Mouse (Mus musculus) ovary, adult 18-20 months (tissue): ENCODE results near the gene Cox17.

Experiments used
- DNase-seq: peaks from one replicate; pipeline ENCODE4 v3.0.0; 2022; ENCODE audit warnings: low spot score, mixed read lengths

Gene Cox17

DNA sequence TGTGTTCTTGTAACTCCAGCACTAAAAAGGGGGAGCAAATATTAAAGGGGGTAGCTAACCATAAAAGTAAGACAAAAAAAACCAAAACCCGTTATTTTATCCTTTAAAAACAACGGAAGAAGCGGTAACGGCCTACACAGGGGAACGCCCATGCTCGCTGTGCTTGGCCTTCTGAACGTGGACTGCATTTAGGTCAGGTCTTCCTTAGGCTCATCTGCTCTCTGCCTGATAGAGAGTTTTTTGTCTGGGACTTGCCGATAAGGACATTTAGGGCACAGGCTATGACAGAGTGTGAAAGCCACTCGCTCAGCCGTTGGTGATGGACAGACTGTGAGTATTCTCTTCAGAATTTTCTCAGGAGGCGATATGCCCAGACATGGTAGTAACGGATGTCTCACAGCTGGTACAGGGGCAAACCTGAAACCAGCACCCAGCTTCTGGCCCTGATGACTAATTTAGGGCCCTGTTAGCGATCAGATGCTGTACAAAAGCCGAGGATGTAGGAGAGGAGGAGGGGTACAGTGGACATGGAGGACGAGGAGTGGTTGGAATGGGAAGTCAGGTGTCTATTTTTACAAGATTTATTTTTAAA is 25.0 kb downstream of the Cox17 start:
- DNase-seq = no peak

DNA sequence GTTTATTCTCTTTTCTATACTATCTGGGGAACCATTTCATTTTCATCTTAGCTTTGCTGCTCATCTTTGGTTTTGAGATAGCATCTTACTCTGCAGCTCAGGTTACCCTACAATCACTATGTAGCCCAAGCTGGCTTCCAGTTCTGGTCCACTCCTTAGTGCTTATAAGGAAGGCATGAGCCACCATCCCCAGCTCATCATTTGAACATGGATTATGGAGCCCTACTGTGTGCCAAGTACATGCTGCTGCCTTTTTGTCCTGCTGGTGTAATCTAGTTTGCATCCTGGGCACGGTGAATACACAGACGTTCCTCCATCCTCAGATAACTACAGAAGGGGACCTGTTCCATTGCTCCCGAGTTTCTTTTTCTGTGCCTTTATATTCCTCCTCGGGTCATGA is 26.1 kb downstream of the Cox17 start:
- no peak for DNase-seq

DNA sequence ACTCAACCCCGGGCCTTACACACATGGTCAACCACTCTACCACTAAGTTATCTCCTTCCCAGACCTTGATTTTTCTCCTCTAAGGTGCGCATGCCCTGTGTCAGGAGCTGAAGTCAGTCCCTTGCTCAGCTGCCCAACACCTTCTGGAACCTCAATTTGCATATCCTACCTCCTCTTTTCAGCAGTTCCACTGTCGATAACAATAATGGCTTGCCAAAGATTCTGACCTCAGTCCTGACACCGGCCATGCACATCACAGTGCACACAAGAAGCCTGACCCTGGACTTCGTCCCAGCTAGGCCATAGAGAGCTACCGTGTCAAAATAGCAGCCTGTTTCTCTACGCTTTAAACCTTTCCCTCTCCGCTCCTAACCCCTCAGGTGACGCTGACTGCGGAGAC is 26.6 kb downstream of the Cox17 start:
- DNase-seq = no peak

DNA sequence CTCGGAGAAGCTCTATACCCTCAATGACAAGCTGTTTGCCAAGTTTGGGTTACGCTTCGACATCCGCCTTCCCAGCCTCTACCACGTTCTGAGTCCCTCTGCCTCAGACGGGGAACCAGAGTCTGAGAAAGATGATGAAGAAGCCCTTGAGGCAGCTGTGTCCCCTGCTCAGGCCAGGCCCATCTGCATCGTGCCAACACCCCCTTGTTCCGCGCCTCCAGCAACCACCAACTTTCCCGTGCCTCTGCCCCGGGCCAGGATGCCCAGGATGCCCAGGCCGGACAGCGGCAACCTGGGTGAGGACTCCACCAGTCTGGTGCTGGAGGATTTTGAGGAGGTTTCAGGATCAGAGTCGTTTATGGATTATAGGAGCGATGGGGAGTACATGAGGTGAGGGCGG is 27.1 kb downstream of the Cox17 start:
- no peak for DNase-seq

DNA sequence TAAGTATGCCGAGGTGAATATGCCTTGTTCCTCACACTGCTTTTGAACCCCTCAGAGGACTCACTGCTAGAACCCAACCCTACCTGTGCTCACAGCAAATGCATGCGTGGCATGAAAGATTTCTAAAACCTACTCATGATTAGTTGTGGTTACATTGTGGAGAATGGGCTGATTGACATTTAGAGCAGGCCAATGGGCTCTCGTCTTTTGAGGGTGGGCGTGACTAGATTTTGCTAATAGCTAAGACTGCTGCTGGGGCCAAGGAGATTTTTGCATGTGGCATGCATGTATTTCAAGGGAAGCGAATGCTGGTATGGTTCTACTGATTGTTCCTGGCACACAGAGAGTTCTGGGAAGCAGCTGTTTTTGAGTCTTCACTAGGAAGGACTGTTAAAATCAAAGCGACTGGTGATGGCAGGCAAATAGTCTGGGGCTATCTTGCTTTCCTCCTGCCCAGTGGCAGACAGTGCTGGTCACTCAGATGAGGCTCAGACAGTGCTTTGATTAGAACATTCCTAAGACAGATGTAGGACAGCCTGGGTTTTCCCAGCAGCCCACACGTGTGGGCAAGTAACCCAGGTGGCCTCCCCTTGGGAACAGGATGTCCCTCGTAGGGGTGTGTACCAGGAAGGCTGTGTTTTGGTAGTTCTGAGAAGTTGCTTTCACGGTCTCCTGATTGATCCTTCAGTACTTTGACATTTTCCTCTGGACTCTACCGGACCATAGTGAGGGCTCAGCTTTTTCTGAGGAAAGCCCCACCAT is 27.8 kb downstream of the Cox17 start:
- no peak for DNase-seq

DNA sequence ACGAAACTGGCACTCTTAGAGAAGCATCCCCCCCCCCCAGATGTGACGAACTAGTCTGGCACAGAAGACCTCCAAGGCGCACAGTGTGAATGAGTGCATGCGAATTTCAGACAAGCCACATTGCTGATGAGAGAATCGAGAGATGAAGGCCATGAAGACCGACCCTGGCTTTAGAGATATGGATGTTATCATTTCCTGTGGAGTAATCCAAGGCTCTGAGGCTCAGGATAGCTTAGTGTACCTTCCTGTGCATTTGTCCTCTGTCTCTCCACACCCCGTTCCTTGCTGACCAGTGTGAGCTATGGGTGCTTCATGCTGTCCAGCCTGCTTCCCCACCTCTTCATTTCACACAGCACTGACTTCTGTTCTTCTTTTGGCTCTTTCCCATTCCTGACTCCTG is 28.4 kb downstream of the Cox17 start:
- DNase-seq = no peak

DNA sequence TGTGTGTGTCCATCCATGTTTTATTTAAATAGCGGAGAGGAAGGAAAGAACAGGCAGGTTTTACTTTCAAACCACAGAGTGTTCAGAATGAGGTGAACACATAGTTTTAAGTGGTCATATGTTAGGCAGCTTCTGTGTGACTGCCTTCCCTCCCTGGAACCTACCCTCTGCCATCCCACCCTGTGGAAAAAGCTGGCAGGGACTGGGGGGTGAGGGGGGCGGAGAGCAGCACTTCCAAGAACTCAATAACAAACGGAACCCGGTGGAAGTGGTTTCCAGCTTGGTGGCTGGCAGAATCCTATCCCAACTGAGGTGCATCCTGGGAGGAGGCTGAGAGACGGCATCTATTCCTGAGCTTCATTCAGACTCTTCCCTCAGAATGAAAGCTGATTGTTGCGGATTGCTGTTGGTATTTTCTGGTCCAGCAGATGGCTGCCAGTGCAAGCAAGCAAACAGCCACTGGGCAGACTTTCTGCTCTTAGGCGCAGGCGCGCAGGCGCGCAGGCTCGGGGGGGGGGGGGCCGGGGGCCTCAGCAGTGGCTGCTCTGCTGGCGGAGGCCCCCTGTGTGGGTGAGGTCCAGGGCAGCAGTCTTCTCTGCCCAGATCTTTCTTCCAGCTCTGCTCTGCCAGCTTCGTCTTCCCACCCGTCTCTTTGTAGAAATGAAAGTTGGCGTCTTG is 29.5 kb downstream of the Cox17 start:
- no peak for DNase-seq

DNA sequence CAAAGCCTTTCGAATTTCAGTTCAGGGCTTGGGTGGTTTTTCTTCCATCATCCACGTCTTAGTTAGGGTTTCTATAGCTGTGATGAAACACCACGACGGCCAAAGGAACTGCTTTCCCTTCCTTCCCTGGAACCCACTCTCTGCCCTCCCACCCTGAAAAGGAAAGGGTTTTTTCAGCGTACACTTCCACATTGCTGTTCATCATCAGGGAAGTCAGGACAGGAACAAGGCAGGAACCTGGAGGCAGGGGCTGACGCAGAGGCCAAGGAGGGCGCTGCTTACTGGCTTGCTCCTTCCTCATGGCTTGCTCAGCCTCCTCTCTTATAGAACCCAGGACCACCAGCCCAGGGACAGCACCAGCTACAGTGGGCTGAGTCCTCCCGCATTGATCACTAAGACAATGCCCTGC is 30.1 kb downstream of the Cox17 start:
- no peak for DNase-seq

DNA sequence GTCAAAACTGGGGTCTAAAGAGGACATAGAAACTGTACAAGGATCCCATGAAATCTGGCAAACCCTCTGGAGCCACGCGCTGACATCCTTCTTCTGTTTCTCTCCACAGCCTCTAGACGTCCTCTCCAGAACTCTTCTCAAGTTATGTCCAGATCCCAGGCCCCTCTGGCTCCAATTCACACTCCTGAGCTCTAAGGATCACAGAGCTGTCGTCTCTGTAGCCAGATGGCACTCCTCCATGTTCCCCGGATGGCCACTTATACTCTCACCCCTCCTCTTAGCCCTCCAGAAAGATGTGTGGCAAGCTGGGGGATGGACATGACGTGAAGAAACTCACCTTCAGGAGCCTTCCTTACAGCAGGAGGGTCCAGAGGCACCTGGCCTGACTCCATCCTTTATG is 30.8 kb downstream of the Cox17 start:
- no peak for DNase-seq

DNA sequence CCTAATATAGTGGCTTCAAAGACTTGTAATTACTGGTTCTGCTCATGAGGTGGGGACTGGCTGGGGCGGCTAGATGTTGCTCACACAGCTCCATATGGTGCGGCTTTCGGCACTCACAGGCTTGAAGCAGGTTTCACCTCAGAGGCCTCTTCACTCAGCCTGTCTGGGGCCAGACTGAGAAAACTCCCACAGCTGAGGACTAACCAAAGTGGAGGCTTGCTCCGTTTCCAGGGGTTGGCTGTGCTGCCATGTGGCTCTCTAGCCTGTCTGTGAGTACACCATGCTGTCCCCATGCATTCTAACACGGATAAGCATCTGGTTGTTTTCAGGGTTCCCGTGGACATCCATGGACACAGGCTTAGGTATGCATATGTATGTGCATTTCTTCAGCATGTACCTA is 31.8 kb downstream of the Cox17 start:
- no peak for DNase-seq

DNA sequence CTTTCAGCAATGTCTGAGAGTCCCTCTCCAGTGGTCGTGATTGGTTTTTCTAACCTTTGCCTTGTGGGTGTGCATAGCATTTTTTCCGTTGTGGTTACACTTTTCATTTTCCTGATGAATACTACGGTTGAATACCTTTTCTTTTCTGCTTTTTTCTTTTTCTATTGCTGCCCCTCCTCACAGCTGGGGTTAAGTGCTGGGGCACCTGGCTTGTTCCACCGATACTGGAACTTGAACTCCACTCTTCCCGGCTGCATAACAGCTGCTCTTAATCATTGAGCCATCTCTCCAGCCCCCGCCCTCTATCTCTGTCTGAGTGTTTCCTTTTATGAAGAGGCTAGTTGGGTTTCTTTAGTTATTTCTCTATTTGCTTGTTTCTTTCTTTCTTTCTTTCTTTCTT is 32.3 kb downstream of the Cox17 start:
- no peak for DNase-seq

DNA sequence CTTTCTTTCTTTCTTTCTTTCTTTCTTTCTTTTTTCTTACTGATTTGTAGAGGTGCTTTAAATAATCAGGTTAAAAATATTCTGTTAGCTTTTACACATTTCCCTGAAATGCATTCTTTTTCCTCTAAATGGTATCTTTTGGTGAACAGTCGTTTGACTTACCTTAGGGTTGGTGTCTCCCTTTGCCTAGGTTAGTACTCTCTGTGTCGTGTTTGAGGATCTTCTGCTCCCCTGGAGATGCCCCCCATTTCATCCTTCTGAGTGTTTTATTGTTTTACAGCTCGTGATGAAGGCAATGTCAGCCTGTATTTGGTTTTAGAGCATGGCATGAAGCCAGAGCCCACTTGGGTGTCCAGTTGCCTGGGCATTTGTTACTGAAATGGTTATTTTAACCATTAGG is 32.7 kb downstream of the Cox17 start:
- DNase-seq = no peak

DNA sequence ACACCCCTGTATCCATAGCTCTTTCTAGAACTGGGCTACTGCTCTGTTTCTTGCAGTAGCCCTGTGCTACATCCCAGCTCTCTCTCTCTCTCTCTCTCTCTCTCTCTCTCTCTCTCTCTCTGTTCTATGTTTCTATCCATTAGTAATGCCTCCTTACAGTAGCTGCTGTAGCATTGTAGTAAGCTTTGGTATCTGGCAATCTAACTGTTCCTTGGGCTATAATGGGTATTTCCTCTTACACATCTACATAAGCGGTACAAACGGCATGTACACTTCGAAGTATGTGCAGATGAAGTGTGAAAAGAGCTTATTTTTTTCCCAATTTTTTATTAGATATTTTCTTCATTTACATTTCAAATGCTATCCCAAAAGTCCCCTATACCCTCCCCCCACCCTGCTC is 33.1 kb downstream of the Cox17 start:
- no peak for DNase-seq

DNA sequence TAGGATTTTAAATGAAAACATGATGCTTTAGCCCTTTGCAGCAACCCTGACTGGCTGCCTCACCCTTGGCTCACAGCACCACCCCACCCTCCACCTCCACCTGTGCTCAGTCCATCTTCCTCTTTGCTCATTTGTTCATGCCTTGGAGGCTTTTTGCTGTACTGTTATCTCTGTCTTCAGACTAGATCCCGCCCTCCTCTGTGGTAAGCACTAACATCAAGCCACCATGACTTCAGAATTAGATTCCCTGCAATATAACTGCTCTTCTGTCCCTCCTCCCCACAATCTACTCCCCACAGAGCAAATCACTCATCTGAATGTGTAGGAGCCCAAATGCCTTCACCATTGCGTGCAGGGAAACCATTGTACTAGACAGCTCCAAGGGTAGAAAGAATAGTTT is 36.9 kb downstream of the Cox17 start:
- DNase-seq = no peak

DNA sequence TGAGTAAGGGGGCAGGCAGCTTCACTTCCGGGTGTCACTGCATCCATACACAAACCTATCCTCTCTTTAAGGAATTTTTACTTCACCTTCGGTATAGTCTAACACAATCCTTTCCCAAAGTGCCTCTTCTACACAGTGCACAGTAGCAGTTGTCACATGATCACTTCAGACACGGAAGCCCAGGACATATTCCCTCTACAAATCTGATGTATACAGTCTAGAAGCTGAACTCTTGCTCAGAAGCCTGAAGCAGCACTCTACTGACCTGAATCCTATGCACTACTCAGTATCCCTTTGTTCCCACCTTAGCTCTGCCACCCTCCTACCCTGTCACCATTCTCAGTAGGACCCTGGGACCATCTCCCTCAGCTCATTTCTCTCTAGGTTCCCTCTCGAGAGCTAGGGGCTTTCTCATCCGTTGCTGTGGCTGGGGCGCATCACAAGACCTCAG is 38.4 kb downstream of the Cox17 start:
- no peak for DNase-seq

DNA sequence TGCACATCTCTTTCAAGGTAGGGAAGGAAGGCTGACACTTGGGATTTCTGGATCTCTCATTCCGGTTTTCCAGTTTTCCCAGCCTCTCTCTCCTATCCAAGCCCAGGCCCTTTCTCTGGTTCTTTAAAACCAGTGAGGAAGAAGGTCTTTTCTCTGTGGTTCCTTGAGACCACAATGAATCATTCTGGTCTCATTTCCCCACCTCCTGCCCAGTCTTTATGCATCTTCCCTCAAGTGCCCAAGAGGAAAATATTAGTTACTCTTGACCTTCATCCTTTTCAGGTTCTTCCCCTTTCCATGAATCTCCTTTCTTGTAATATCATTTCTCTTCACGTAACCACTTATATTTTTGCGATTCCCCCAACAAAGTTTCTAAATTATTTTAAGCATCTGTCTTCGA is 38.9 kb downstream of the Cox17 start:
- no peak for DNase-seq

DNA sequence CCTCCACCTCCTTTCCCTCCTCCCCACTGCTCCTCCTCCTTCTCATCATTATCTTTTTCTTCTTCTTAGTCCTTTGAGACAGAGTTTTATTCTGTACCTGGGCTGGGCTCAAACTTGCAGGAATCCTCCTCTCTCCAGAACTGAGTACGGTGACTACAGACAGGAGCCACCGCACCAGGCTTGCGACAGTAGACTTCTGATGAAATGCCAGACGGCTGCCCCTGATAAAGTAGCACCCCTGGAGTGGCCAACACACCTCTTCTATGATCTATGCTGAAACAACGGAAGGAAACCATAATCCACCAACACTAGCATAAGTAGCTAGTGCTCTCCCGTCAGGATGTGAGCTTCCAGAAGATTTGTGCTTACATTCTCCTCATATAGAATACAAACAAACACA is 40.6 kb downstream of the Cox17 start:
- DNase-seq = no peak

DNA sequence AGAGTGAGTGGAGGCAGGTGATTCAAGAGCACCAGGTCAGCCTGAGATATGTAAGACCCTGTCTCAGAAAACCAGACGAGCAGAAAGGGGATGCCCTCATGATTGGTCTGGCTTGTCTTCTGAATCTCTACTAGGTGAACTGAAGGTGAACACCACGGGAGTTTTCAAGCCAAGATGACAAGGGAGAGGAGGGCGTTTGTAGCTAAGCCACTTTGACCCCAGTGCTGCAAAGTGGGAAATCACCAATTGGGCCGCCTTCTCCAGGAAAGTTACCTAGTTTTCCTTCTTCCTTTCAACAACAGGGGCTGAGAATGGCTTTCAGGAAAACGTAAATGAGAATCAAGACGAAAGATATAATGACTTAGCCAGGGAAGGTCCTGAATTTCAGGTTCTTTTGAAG is 42.0 kb downstream of the Cox17 start:
- DNase-seq = no peak

DNA sequence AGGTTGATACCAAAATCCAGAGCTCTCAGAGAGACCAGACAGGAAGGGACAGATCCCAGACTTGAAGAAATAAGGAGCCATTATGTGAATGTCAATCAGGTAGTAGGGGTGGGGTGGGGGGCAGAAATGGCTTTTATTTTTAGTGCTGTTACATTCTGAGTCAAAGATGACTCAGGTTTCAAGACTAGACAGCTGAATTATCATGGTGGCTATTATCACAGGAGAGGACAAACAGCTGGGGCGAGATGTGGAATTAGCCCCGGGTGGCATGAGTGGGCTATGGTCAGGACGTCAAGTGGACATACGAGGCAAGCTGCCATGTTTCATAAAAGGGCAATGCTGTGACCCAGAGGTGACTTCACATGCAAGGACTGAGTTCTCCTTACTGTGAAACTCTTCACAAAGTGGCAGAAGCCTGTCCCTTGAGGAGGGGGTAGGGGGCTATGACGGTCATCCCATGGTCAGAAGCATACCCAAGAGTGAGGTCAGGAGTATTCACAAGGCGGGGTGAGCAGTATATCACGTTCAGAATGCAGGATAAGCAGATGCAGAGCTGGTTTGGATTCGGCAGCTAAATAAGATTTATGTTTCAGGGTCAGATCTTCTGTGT is 42.6 kb downstream of the Cox17 start:
- DNase-seq = no peak

DNA sequence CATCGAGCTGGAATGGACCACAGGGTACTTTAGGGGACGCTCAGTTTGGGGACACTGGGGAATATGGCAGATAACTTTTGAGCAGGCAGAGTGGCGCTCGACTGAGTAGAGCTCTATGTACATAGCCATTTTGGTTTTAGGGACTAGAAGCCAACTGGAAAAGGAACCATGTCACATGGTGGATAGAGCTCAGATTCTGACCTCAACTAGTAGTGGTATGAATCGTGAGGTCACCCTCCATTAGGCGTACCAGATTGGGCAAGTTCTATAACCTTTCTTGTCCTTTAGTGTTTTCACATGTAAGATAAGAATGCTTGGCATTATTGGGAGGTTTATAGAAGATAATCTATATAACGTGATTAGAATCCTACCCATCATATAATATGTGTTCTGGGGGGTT is 43.5 kb downstream of the Cox17 start:
- DNase-seq = no peak

DNA sequence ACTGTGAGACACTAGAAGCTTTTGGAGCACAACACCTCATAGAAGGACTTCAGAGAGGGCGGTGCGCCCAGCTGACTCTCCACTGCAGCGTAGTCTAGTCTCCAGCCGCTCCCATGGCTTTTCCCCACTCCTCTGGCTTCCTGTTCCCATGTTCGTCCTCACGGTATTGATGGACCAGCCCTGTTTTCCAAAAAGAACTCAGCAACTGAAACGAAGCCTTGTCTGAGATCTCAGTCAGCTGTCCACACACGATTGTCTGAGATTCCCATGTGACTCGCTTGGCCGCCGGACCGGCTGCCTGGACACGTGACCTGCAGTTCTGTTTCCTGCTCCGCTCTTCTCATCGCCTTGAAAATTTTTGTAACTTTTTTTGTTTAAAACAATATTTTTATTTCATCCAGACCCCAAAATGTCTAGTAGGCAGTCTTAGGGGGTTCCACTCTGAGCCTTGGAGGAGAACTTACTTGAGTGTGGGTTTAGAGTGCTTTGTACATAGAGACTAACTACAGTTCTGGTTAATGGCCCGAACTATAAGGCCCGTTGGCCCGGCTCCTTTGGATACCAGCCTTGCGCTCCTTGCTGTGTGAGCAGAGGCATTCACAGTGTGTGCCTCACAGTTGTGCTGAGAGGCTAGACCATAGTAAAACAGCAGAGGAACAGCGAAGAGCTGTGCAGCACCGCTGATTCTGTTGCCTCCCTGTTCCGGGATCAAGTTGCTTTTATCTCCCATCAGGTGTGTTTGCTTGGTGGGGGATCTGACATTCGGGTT is 45.5 kb downstream of the Cox17 start:
- no peak for DNase-seq

DNA sequence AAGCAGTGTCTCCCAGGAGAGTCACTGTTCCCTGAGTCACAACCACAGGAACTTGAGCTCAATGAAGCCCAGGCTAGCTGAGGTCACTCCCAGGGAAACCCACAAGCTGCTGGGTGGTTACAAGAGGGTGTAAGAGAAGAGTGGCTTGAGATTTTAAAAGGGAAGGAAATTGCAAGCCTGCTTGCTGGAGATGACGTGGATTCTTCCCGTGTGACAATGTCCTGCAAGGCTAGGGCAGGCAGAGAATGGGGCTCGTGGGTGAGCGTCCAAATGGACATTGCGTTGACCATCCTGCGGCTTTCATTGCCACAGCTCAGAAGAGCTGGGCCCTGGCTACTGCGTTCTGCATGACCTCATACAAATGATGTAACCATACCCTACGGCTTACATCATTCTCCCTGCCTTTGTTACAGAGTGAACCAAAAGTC is 47.4 kb downstream of the Cox17 start:
- DNase-seq = no peak
